Mouse (Mus musculus) embryonic facial prominence, embryonic 15.5 days (tissue): ENCODE measurements at regions not wholly inside any gene's neighbourhood (a gene's known extent, or its start where the extent isn't known, plus 50 kb on each side); places are given as distances from the start of the nearest gene placed in this dataset.

Experiments used
- ATAC-seq: fragments of 200-750 bp; cut with Nextera tagmentation; 2 replicates; pipeline ENCODE4 v1.8.0; 2017; ENCODE audit warnings: low read depth, moderate TSS enrichment; ENCODE audit not compliant: insufficient number of reproducible peaks, low FRiP score, low TSS enrichment
- H3K27ac ChIP-seq: fragments of 300-500 bp; sonication (generic); replicated peaks from 2 replicates; pipeline ENCODE4 v1.5.1; 2015; ENCODE audit warnings: mild to moderate bottlenecking, inconsistent platforms
- H3K27me3 ChIP-seq: fragments of 300-500 bp; sonication (generic); 2 replicates; pipeline ENCODE4 v1.6.1; 2015; ENCODE audit warnings: inconsistent platforms
- H3K36me3 ChIP-seq: fragments of 300-500 bp; sonication (generic); 2 replicates; pipeline ENCODE4 v1.6.1; 2015; ENCODE audit warnings: mild to moderate bottlenecking, inconsistent platforms
- H3K4me1 ChIP-seq: fragments of 300-500 bp; sonication (generic); 2 replicates; pipeline ENCODE4 v1.6.1; 2015; ENCODE audit warnings: inconsistent platforms
- H3K4me2 ChIP-seq: fragments of 300-500 bp; sonication (generic); replicated peaks from 2 replicates; pipeline ENCODE4 v1.6.1; 2015; ENCODE audit warnings: mild to moderate bottlenecking, inconsistent platforms
- H3K4me3 ChIP-seq: fragments of 300-500 bp; sonication (generic); replicated peaks from 2 replicates; pipeline ENCODE4 v1.5.1; 2015; ENCODE audit warnings: mild to moderate bottlenecking, inconsistent platforms
- H3K9ac ChIP-seq: fragments of 300-500 bp; sonication (generic); 2 replicates; pipeline ENCODE4 v1.6.1; 2015; ENCODE audit warnings: inconsistent platforms
- H3K9me3 ChIP-seq: fragments of 300-500 bp; sonication (generic); replicated peaks from 2 replicates; pipeline ENCODE4 v1.6.1; 2016; ENCODE audit warnings: inconsistent platforms
- WGBS: fragments of 180-500 bp; shearing (Covaris S2); methylation state at CpG from one replicate; pipeline ENCODE4 v1.1.7; 2015; 5-methylcytosine and 5-hydroxymethylcytosine counted together

DNA sequence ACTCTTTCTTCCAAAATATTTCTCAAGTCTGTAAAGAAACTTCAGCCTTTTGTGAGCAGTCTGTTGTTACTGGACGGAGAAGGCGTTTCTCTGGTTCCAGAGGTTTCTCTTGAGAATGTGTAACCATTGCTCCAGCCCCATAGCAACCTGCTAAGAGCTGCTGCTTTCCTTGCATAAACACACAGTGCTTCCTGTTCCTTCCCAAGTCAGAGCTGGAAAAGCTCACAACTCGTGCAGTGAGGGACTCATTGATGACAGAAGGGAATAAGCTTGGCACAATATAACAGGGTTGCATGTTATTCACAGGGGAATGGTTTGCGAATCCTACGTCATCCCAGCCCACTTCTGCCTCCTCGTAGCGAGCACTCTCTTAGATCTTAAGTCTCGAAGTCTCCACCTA lies 70.4 kb downstream of the Fam43a start:
- Histone ChIP-seq H3K4me3 (no peak overlapping the region), H3K9me3 (no peaks in the 10 kb centered on the region), H3K9ac (no peak overlapping the region), H3K36me3 (no peaks in the 10 kb centered on the region), H3K4me1 (peaks cover 15% of the 10 kb centered on the region), H3K4me2 (no peak overlapping the region), H3K27ac (no peak overlapping the region), H3K27me3 (no peaks in the 10 kb centered on the region)
- ATAC-seq = no peak
- 72% methylated on average over 8 of the region's 8 CpGs for WGBS

DNA sequence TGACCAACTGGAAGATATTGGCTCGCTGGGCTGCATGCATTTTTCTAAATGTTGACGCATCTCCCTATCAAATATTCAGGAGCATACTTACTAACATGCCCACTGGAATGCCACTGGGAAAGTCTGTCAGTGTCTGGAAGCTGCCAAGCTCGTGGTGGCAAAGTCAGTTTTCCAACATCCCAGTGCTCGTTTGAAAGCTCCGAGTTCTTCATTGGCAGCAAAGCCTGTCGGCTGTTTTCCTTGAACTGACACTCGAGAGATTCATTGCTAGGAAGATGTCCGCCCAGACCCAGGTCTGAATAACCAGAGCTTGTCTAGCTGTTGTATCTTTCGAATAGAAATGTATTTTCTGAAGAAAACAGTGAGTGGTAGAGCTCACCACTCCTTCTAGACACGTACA lies 72.1 kb downstream of the Fam43a start:
- Histone ChIP-seq H3K27ac (no peak overlapping the region), H3K27me3 (no peaks in the 10 kb centered on the region), H3K4me3 (no peak overlapping the region), H3K9ac (no peak overlapping the region), H3K36me3 (no peaks in the 10 kb centered on the region), H3K4me1 (peaks cover 12% of the 10 kb centered on the region), H3K9me3 (no peaks in the 10 kb centered on the region), H3K4me2 (no peak overlapping the region)
- no peak for ATAC-seq
- 71% methylated on average over 10 of the region's 10 CpGs for WGBS

DNA sequence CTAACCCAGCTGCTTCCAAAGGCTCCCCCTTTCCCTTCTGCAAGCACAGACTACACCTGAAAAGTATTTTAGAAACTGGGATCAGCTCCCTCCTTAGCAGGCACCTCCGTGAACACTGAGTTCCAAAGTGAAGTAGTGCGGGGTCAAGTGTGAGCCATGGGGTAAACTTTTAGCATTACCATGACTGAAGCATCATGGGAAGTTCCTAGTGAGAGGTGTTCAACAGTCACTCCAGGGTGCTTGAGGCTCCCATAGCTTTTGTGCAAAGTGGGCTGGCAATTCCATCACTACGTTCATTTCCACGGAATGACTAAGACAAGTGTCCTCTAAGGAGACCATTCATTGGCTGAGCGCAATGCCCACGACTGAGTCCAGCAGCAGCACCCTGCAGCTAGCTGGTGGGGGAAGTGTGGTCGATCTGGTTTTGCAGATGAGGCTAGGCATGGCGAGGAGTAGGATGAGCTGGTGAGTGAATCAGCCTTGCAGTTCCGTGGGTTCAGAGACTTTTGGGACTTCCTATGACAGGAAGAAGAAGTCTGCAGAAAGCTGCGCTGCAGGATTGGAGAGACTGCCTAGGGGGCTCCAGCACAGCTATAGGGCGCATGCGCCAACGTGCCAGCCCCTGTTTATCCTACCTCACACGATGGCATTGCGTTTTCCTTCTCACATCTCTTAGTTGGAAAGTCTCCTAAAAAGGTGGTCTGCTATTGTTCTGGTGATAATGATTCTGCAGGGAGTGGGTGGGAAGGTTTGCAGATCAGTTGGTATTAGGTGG lies 73.4 kb downstream of the Fam43a start:
- Histone ChIP-seq H3K9me3 (no peaks in the 10 kb centered on the region), H3K27ac (no peak overlapping the region; the same call in 1 of the 2 replicates), H3K27me3 (no peaks in the 10 kb centered on the region), H3K4me1 (peaks cover 12% of the 10 kb centered on the region), H3K36me3 (no peaks in the 10 kb centered on the region), H3K9ac (no peak overlapping the region), H3K4me2 (no peak overlapping the region; the same call in 1 of the 2 replicates), H3K4me3 (no peak overlapping the region)
- no peak for ATAC-seq
- 56% methylated on average over 15 of the region's 15 CpGs for WGBS

DNA sequence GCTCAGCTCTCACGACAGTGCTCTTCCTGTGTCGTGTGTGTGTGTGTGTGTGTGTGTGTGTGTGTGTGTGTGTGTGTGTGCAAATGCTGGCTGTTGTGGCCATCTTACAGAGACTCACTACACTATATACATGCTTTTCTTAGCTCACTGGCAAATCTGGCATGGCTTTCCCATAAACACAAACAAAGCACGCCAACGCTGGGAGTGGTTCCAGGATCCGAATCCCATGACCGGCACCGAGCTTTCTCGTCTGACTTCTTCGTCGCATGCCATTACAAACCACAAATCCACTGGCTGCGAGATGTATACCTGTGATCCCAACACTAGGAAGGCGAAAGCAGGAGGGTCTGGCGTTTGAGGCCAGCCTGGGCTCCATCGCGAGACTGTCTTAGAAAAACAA lies 74.1 kb downstream of the Fam43a start:
- peaks cover 12% of the 10 kb centered on the region for H3K4me1 ChIP-seq
- ATAC-seq = no peak
- H3K4me3 ChIP-seq = no peak overlapping the region
- H3K27ac ChIP-seq = no peak overlapping the region; the same call in 1 of the 2 replicates
- H3K27me3 ChIP-seq = no peaks in the 10 kb centered on the region
- H3K9ac ChIP-seq = no peak overlapping the region
- 46% methylated on average over 15 of the region's 15 CpGs for WGBS
- H3K4me2 ChIP-seq = no peak overlapping the region; the same call in 1 of the 2 replicates
- H3K36me3 ChIP-seq = no peaks in the 10 kb centered on the region
- no peaks in the 10 kb centered on the region for H3K9me3 ChIP-seq

DNA sequence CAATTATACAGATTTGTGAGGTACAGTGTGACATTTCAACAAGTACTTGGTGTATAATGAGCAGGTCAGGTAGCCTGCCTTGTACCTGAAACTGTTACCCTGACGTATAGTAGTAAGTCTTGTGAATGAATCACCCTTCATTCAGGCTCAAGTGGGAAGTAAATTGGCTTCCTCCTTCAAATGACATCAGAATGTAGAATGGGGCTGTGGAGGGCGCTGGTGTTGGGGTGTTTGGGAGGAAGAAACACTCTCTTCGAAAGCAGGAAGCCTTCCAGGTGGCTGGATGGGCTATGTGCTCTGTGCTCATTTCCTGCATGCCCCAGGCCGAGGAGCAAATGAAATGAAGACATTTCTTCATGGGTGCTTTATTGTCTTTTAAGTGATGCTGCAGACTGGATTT lies 76.3 kb downstream of the Fam43a start:
- H3K4me2 ChIP-seq = no peak overlapping the region
- H3K27me3 ChIP-seq = no peaks in the 10 kb centered on the region
- H3K4me3 ChIP-seq = no peak overlapping the region
- no peak overlapping the region for H3K27ac ChIP-seq
- H3K4me1 ChIP-seq = peaks cover 12% of the 10 kb centered on the region
- H3K9me3 ChIP-seq = no peaks in the 10 kb centered on the region
- 59% methylated on average over 4 of the region's 4 CpGs for WGBS
- no peak overlapping the region for H3K9ac ChIP-seq
- no peaks in the 10 kb centered on the region for H3K36me3 ChIP-seq
- no peak for ATAC-seq

DNA sequence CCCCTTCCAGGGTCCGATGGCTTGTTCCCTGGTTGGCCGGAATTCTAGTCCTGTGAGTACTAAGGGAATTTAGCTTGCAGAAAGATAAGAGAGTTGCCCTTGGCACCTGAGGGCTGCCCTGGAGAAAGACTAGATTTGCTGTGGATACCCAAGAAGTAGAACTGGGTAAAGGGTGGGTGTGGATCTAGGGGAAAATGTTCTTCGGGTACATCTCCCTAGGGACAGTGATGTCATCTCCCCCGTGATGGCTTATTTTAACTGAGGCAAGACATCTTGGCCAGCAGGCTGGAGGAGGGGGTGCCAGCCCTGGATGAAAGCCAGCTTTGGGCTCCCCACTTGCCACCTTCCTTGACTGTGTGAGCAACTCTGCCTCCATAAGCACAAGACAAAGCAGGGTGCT lies 77.5 kb downstream of the Fam43a start:
- Histone ChIP-seq H3K4me3 (no peak overlapping the region), H3K36me3 (no peaks in the 10 kb centered on the region), H3K9me3 (no peaks in the 10 kb centered on the region), H3K9ac (no peak overlapping the region), H3K4me2 (no peak overlapping the region), H3K4me1 (peaks cover 12% of the 10 kb centered on the region), H3K27ac (no peak overlapping the region), H3K27me3 (no peaks in the 10 kb centered on the region)
- no peak for ATAC-seq
- 78% methylated on average over 4 of the region's 4 CpGs for WGBS

DNA sequence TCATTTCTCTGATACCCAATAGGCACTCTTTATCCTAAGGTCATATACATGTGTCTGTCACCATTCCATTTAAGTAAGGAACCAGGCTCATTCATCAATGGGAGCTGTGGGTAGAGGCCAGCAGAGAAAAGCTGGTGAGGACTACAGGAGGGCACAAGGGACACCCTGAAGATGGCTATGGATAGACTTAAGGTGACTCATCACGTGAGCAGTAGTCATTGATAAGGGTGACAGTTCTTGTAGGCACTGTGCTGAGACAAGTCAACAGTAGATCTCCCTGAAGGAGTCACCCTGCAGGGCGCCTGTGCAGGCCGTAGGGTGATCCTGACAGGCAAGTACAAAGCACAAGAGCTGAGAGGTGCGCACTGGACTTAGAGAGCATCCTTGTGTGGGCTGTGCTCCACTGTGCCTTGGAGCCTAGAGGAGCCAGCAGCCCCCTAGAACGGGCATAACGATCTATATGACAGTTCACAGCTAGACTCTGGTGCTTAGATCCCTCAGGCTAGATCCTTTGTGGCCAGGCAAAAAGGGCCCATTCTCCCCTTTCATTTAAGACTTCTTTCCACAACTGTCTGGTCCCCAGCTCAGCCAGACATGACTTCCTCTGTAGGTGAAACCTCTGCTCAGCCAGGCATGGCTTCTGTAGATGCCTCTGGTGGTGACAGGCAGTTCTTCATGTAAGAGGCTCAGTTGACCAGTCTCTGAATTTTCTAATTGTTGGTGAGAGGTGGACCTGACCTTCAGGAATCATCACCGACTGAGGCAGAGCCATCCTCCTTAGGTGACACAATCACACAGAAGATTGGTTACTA lies 78.6 kb downstream of the Fam43a start:
- no peaks in the 10 kb centered on the region for H3K36me3 ChIP-seq
- H3K4me1 ChIP-seq = peaks cover 7% of the 10 kb centered on the region
- WGBS = 67% methylated on average over 7 of the region's 7 CpGs
- no peak for ATAC-seq
- H3K4me2 ChIP-seq = no peak overlapping the region
- no peaks in the 10 kb centered on the region for H3K27me3 ChIP-seq
- H3K4me3 ChIP-seq = no peak overlapping the region
- H3K9me3 ChIP-seq = no peaks in the 10 kb centered on the region
- H3K27ac ChIP-seq = no peak overlapping the region
- H3K9ac ChIP-seq = no peak overlapping the region

DNA sequence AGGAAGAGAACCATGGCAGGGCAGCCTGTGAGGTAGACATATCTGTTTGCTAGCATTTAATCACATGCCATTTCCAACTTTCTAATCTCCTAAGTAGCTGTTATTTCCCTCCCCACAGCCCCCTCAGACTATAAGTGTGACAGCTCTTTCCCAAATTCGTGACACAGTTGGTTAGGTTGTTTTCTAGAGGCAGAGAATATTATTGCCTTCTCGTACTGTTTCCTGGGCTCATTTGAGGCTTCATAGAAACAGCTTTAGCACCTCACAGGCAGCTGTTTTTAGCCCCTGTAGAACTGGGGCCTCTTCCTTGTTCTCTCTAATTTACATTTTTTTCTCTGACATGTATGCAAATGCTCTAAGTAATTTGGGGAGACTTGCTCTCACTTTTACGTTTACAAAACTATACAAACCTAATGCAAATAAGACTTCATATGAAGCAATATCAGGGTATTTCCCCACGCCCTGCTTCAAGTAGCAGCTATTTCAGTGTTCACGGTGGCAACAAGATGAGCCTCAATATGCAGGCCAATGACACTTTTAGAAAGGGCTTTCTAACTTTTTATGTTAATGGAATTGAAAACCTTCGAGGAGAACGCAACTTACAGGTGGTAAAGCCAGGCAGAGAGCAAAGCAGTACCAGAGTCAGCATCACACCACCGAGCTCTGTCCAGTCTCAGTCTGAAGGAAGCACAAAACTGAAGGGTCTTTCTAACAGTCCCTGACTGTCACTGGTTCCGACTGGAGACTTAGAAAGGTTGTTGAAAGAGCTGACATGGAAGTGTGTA lies 79.4 kb downstream of the Fam43a start:
- Histone ChIP-seq H3K27me3 (no peaks in the 10 kb centered on the region), H3K27ac (no peak overlapping the region), H3K9me3 (no peaks in the 10 kb centered on the region), H3K4me3 (no peak overlapping the region), H3K4me1 (peaks cover under 1% of the 10 kb centered on the region; the same call in 1 of the 2 replicates), H3K4me2 (no peak overlapping the region), H3K9ac (no peak overlapping the region), H3K36me3 (no peaks in the 10 kb centered on the region)
- WGBS = 76% methylated on average over 9 of the region's 9 CpGs
- ATAC-seq = no peak

DNA sequence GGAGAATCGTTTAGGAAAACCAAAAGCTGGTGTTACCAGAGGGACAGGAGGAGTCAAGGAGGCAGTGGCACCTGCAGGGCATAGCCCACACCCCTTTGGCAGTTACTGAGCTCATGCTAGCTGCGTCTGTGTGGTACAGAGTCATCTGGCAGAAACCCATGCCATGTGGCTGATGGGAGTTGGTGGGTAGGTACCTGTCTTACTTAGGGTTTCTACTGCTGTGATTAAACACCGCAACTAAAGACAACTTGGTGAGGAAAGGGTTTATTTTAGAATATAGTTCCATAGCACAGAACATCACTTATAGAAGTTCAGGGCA lies 79.9 kb downstream of the Fam43a start:
- Histone ChIP-seq H3K4me3 (no peak overlapping the region), H3K27me3 (no peaks in the 10 kb centered on the region), H3K4me2 (no peak overlapping the region), H3K36me3 (no peaks in the 10 kb centered on the region), H3K9ac (no peak overlapping the region), H3K27ac (no peak overlapping the region), H3K4me1 (no peaks in the 10 kb centered on the region), H3K9me3 (no peaks in the 10 kb centered on the region)
- no peak for ATAC-seq
- 84% methylated on average over 3 of the region's 3 CpGs for WGBS

DNA sequence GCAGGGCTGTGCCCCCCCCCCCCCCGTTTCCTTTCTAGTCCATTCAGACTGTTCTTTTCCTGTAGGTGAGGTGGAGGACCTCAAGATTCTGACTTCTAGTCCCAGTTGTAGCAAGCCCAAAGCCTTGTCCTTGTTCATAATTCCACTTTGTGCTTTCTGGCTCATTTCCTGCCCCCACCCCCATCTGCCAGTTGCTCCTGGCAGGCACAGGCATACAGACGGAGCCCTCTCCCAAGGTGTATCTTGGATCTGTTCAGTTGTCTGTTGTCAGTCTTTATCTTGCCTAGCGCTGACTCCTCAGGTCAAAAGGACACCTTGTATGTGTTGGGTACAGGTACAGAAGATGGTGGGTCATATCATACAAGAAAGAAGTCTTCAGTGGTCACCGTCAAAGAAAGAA lies 81.9 kb downstream of the Fam43a start:
- H3K4me1 ChIP-seq = no peaks in the 10 kb centered on the region
- H3K36me3 ChIP-seq = no peaks in the 10 kb centered on the region
- no peak for ATAC-seq
- no peak overlapping the region for H3K9ac ChIP-seq
- H3K27ac ChIP-seq = no peak overlapping the region
- no peaks in the 10 kb centered on the region for H3K27me3 ChIP-seq
- H3K9me3 ChIP-seq = no peaks in the 10 kb centered on the region
- no peak overlapping the region for H3K4me3 ChIP-seq
- no peak overlapping the region for H3K4me2 ChIP-seq
- 71% methylated on average over 4 of the region's 4 CpGs for WGBS

DNA sequence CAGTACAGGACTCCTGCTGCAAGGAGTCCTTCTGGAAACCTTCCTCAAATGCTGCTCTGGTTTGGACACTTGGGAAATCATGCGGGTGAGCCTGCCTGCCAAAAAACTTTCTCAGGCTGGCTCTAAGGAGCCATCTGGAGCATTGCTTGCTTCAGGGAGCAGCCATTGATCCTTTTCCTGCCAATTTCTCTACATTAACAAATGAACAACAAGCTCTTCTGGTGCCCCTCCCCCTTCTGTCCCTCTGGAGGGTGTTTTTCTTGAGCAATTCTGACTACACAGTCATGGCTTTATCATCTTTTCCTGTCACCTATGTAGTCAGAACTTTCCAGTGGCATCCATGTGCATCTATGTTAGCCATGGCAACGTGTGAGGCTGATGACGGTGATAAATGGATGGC lies 84.5 kb downstream of the Fam43a start:
- no peaks in the 10 kb centered on the region for H3K27me3 ChIP-seq
- H3K9ac ChIP-seq = no peak overlapping the region
- ATAC-seq = no peak
- H3K27ac ChIP-seq = no peak overlapping the region
- no peak overlapping the region for H3K4me2 ChIP-seq
- 86% methylated on average over 3 of the region's 3 CpGs for WGBS
- H3K4me1 ChIP-seq = no peaks in the 10 kb centered on the region
- no peak overlapping the region for H3K4me3 ChIP-seq
- no peaks in the 10 kb centered on the region for H3K9me3 ChIP-seq
- H3K36me3 ChIP-seq = no peaks in the 10 kb centered on the region
